Mouse (Mus musculus) liver, embryonic 13.5 days (tissue): ENCODE measurements around the gene Max. TPM values are rescaled to one million over a fixed set of nuclear protein-coding genes. Genes with fewer than 3 reads are reported as not detected.

ENCODE experiments used
- ATAC-seq: fragments of 200-750 bp; cut with Nextera tagmentation; 2 replicates; pipeline ENCODE4 v1.8.0; 2017; ENCODE audit warnings: low read depth, mild to moderate bottlenecking, moderate number of reproducible peaks, moderate library complexity
- DNase-seq: peaks from one replicate; pipeline ENCODE4 v3.0.0; 2022
- H3K27ac ChIP-seq: fragments of 300-500 bp; sonication (generic); 2 replicates; pipeline ENCODE4 v1.5.1; 2015; ENCODE audit warnings: moderate library complexity, mild to moderate bottlenecking, inconsistent platforms
- H3K27me3 ChIP-seq: fragments of 300-500 bp; sonication (generic); 2 replicates; pipeline ENCODE4 v1.6.1; 2015; ENCODE audit warnings: mild to moderate bottlenecking, inconsistent platforms
- H3K36me3 ChIP-seq: fragments of 300-500 bp; sonication (generic); 2 replicates; pipeline ENCODE4 v1.6.1; 2015; ENCODE audit warnings: mild to moderate bottlenecking, inconsistent platforms
- H3K4me1 ChIP-seq: fragments of 300-500 bp; sonication (generic); replicated peaks from 2 replicates; pipeline ENCODE4 v1.6.1; 2015; ENCODE audit warnings: inconsistent platforms
- H3K4me2 ChIP-seq: fragments of 300-500 bp; sonication (generic); 2 replicates; pipeline ENCODE4 v1.6.1; 2015; ENCODE audit warnings: inconsistent platforms, mild to moderate bottlenecking, moderate library complexity
- H3K4me3 ChIP-seq: fragments of 300-500 bp; sonication (generic); replicated peaks from 2 replicates; pipeline ENCODE4 v1.5.1; 2015; ENCODE audit warnings: mild to moderate bottlenecking, inconsistent platforms
- H3K9ac ChIP-seq: fragments of 300-500 bp; sonication (generic); 2 replicates; pipeline ENCODE4 v1.6.1; 2015; ENCODE audit warnings: mild to moderate bottlenecking, inconsistent platforms
- H3K9me3 ChIP-seq: fragments of 300-500 bp; sonication (generic); replicated peaks from 2 replicates; pipeline ENCODE4 v1.6.1; 2016; ENCODE audit warnings: inconsistent platforms
- WGBS: fragments of 180-500 bp; shearing (Covaris S2); methylation state at CpG from one replicate; pipeline ENCODE4 v1.1.7; 2015; ENCODE audit not compliant: insufficient replicate concordance; 5-methylcytosine and 5-hydroxymethylcytosine counted together
- polyA plus RNA-seq: library from polyadenylated mRNA; unstranded; fragments of >200 nt; fragmentation: Nextera tagmentation; extraction: Ambion mirVana; gene quantifications from 2 replicates; pipeline ENCODE4 v1.2.1, GENCODE M21; 2015

The Max gene
- polyA plus RNA-seq, 1 experiment from 2014 or later: 9.1 TPM

GRCm38 (mm10) chr12:76932688-76933060 is 29.3 kb downstream of the Max start:
- Histone ChIP-seq H3K9ac (no peak overlapping the region), H3K27me3 (no peaks in the 10 kb centered on the region), H3K36me3 (peaks cover 57% of the 10 kb centered on the region), H3K9me3 (no peaks in the 10 kb centered on the region), H3K4me3 (no peak overlapping the region), H3K4me2 (no peak overlapping the region), H3K4me1 (peaks cover 37% of the 10 kb centered on the region), H3K27ac (0 out of 2 replicates have a peak overlapping the region, but pooled peaks have one; percentile 39)
- WGBS: 82% methylated on average over 6 of the region's 6 CpGs
- ATAC-seq: no peak
- DNase-seq: no peak

- 0 out of 2 replicates have a peak overlapping the region, but pooled peaks have one; percentile 6 for H3K9ac ChIP-seq
- H3K4me1 ChIP-seq: peaks cover 37% of the 10 kb centered on the region
- ATAC-seq (no peak), DNase-seq (no peak)
- H3K4me2 ChIP-seq: no peak overlapping the region
- no peak overlapping the region for H3K4me3 ChIP-seq
- no peaks in the 10 kb centered on the region for H3K9me3 ChIP-seq
- peaks cover 51% of the 10 kb centered on the region for H3K36me3 ChIP-seq
- H3K27ac ChIP-seq: peak overlapping the region; percentile 47; the same call in 1 of the 2 replicates
- 71% methylated on average over 14 of the region's 14 CpGs for WGBS
- no peaks in the 10 kb centered on the region for H3K27me3 ChIP-seq
These were observed 30.0 kb downstream of the Max start for GRCm38 (mm10) chr12:76931739-76932687.

- H3K9ac ChIP-seq: no peak overlapping the region
- H3K27ac ChIP-seq: peak overlapping the region; percentile 37; the same call in 1 of the 2 replicates
- H3K36me3 ChIP-seq: peaks cover 32% of the 10 kb centered on the region
- H3K27me3 ChIP-seq: no peaks in the 10 kb centered on the region
- peak; percentile 95 for ATAC-seq
- 28% methylated on average over 6 of the region's 6 CpGs for WGBS
- peak; percentile 73 for DNase-seq
- H3K4me1 ChIP-seq: peaks cover 39% of the 10 kb centered on the region
- H3K9me3 ChIP-seq: no peaks in the 10 kb centered on the region
- H3K4me2 ChIP-seq: peak overlapping the region; percentile 25; the same call in 1 of the 2 replicates
- no peak overlapping the region for H3K4me3 ChIP-seq
These were observed 31.8 kb downstream of the Max start for GRCm38 (mm10) chr12:76930177-76930576.

GRCm38 (mm10) chr12:76927539-76927938 is 34.5 kb downstream of the Max start:
- no peak overlapping the region for H3K4me2 ChIP-seq
- ATAC-seq: no peak
- peaks cover 16% of the 10 kb centered on the region for H3K36me3 ChIP-seq
- 67% methylated on average over 10 of the region's 10 CpGs for WGBS
- no peaks in the 10 kb centered on the region for H3K9me3 ChIP-seq
- DNase-seq: no peak
- peaks cover 40% of the 10 kb centered on the region for H3K4me1 ChIP-seq
- no peak overlapping the region for H3K9ac ChIP-seq
- no peak overlapping the region for H3K4me3 ChIP-seq
- no peak overlapping the region for H3K27ac ChIP-seq
- no peaks in the 10 kb centered on the region for H3K27me3 ChIP-seq

GRCm38 (mm10) chr12:76927012-76927411 is 35.0 kb downstream of the Max start:
- H3K36me3 ChIP-seq: peaks cover 12% of the 10 kb centered on the region
- ATAC-seq (no peak), DNase-seq (no peak)
- 76% methylated on average over 3 of the region's 3 CpGs for WGBS
- H3K27me3 ChIP-seq: no peaks in the 10 kb centered on the region
- no peak overlapping the region for H3K4me2 ChIP-seq
- peaks cover 35% of the 10 kb centered on the region for H3K4me1 ChIP-seq
- H3K9ac ChIP-seq: no peak overlapping the region
- no peaks in the 10 kb centered on the region for H3K9me3 ChIP-seq
- H3K4me3 ChIP-seq: no peak overlapping the region
- H3K27ac ChIP-seq: no peak overlapping the region

- Histone ChIP-seq H3K4me1 (peaks cover 30% of the 10 kb centered on the region), H3K4me3 (no peak overlapping the region), H3K27ac (no peak overlapping the region), H3K36me3 (peaks cover 13% of the 10 kb centered on the region), H3K4me2 (no peak overlapping the region), H3K27me3 (no peaks in the 10 kb centered on the region), H3K9ac (no peak overlapping the region), H3K9me3 (no peaks in the 10 kb centered on the region)
- 70% methylated on average over 10 of the region's 10 CpGs for WGBS
- DNase-seq (no peak), ATAC-seq (no peak)
These were observed 35.6 kb downstream of the Max start for GRCm38 (mm10) chr12:76926338-76926945.

- Histone ChIP-seq H3K4me2 (no peak overlapping the region), H3K9me3 (no peaks in the 10 kb centered on the region), H3K27me3 (no peaks in the 10 kb centered on the region), H3K4me3 (no peak overlapping the region), H3K9ac (no peak overlapping the region), H3K36me3 (peaks cover 24% of the 10 kb centered on the region), H3K27ac (no peak overlapping the region), H3K4me1 (peaks cover 22% of the 10 kb centered on the region)
- ATAC-seq (no peak), DNase-seq (no peak)
- 78% methylated on average over 10 of the region's 10 CpGs for WGBS
These were observed 36.9 kb downstream of the Max start for GRCm38 (mm10) chr12:76924904-76925604.

GRCm38 (mm10) chr12:76923118-76923517 is 38.9 kb downstream of the Max start:
- Histone ChIP-seq H3K9ac (no peak overlapping the region), H3K27ac (no peak overlapping the region), H3K27me3 (no peaks in the 10 kb centered on the region), H3K9me3 (no peaks in the 10 kb centered on the region), H3K4me1 (peaks cover 31% of the 10 kb centered on the region), H3K4me2 (no peak overlapping the region), H3K36me3 (peaks cover 34% of the 10 kb centered on the region), H3K4me3 (no peak overlapping the region)
- DNase-seq: no peak
- 77% methylated on average over 8 of the region's 8 CpGs for WGBS
- no peak for ATAC-seq

GRCm38 (mm10) chr12:76920990-76921389 is 41.0 kb downstream of the Max start:
- ATAC-seq: no peak
- WGBS: 85% methylated on average over 8 of the region's 8 CpGs
- Histone ChIP-seq H3K4me2 (no peak overlapping the region), H3K4me3 (no peak overlapping the region), H3K9me3 (no peaks in the 10 kb centered on the region), H3K27ac (no peak overlapping the region), H3K9ac (no peak overlapping the region), H3K27me3 (no peaks in the 10 kb centered on the region), H3K36me3 (peaks cover 54% of the 10 kb centered on the region), H3K4me1 (peaks cover 42% of the 10 kb centered on the region)
- DNase-seq: no peak

GRCm38 (mm10) chr12:76920398-76920797 is 41.6 kb downstream of the Max start:
- no peak overlapping the region for H3K4me3 ChIP-seq
- no peak for ATAC-seq
- peaks cover 56% of the 10 kb centered on the region for H3K36me3 ChIP-seq
- H3K27me3 ChIP-seq: no peaks in the 10 kb centered on the region
- peaks cover 44% of the 10 kb centered on the region for H3K4me1 ChIP-seq
- 66% methylated on average over 6 of the region's 6 CpGs for WGBS
- no peak for DNase-seq
- no peak overlapping the region for H3K9ac ChIP-seq
- H3K9me3 ChIP-seq: no peaks in the 10 kb centered on the region
- H3K27ac ChIP-seq: no peak overlapping the region
- H3K4me2 ChIP-seq: no peak overlapping the region

GRCm38 (mm10) chr12:76918855-76919254 is 43.1 kb downstream of the Max start:
- WGBS: 77% methylated on average over 3 of the region's 3 CpGs
- H3K9ac ChIP-seq: peak overlapping the region; percentile 43; the same call in 1 of the 2 replicates
- no peaks in the 10 kb centered on the region for H3K9me3 ChIP-seq
- peak overlapping the region; percentile 48; the same call in 1 of the 2 replicates for H3K4me2 ChIP-seq
- H3K27me3 ChIP-seq: no peaks in the 10 kb centered on the region
- ATAC-seq (no peak), DNase-seq (no peak)
- peak overlapping the region; percentile 81 for H3K27ac ChIP-seq
- H3K4me1 ChIP-seq: peaks cover 52% of the 10 kb centered on the region
- H3K36me3 ChIP-seq: peaks cover 69% of the 10 kb centered on the region
- no peak overlapping the region for H3K4me3 ChIP-seq
